Mouse (Mus musculus) small intestine, adult 2 months (tissue): Measurements from ENCODE around the gene Qrich1.

Source experiments
- CTCF ChIP-seq: fragments of 200-500 bp; IDR thresholded peaks from 2 replicates; pipeline ENCODE4 v1.5.1; 2012; ENCODE audit warnings: low read depth, mild to moderate bottlenecking, control low read depth, inconsistent platforms, low read length, moderate library complexity, mixed read lengths; ENCODE audit not compliant: insufficient replicate concordance, insufficient read length; ENCODE audit errors: extremely low read depth
- POLR2A ChIP-seq: fragments of 200-500 bp; IDR thresholded peaks from 2 replicates; pipeline ENCODE4 v1.6.1; 2012; ENCODE audit warnings: low read depth, mild to moderate bottlenecking, control low read depth, inconsistent platforms, low read length, moderate library complexity

GRCm38 (mm10) chr9:108488403-108488802 is 28.2 kb upstream of the Qrich1 start:
- TF ChIP-seq CTCF, result no peak
- no peak for TF ChIP-seq POLR2A
